In genomic region chr7:140208677-140209076, GRCm38 (mm10) we compare ENCODE assay signal across 21 mouse cellular contexts. TPM values are rescaled to one million over a fixed set of nuclear protein-coding genes. Genes with fewer than 3 reads are reported as not detected.
DNase-seq lines count a peak whose midpoint lies in the region; ATAC-seq lines count a peak whose summit lies in the region.
"Had no signal": no experiment of that assay in that cellular context is flagged by ENCODE, and none has a peak within 500 bp of the region (broad histone marks: within the 10 kb centered on the region; RNA-seq: fewer than 3 reads in every experiment).

No protein-coding gene starts in this region.

- ATAC-seq in midbrain, embryonic 11.5 days (ENCODE audit: low FRiP score), result no peak
- ATAC-seq in liver, embryonic 15.5 days (ENCODE audit: insufficient read depth), result no peak
- ATAC-seq: lung, postnatal 0 days had no signal

- H3K4me2 ChIP-seq in midbrain, embryonic 11.5 days, result no peak overlapping the region
- H3K4me2 ChIP-seq in liver, embryonic 15.5 days, result 0 out of 2 replicates have a peak overlapping the region, but pooled peaks have one; percentile 6
- H3K4me2 ChIP-seq: embryonic facial prominence, embryonic 12.5 days; hindbrain, embryonic 15.5 days; midbrain, embryonic 12.5 days; neural tube, embryonic 12.5 days had no signal

- H3K27ac ChIP-seq in midbrain, embryonic 11.5 days (ENCODE audit: low read depth, low read length), result no peak overlapping the region
- H3K27ac ChIP-seq in midbrain, embryonic 10.5 days (replicated peaks), result no peak overlapping the region
- H3K27ac ChIP-seq in liver, embryonic 15.5 days (replicated peaks), result peak overlapping the region; percentile 41; the same call in 1 of the 2 replicates
- H3K27ac ChIP-seq: embryonic facial prominence, embryonic 12.5 days; heart, adult 2 months; hindbrain, embryonic 15.5 days; midbrain, embryonic 12.5 days; neural tube, embryonic 12.5 days had no signal

- no peaks in the 10 kb centered on the region for H3K27me3 ChIP-seq in midbrain, embryonic 11.5 days (ENCODE audit: control insufficient read depth, insufficient read depth, low read length)
- no peaks in the 10 kb centered on the region for H3K27me3 ChIP-seq in midbrain, embryonic 10.5 days (ENCODE audit: low read depth, poor library complexity, severe bottlenecking)
- H3K27me3 ChIP-seq in liver, embryonic 15.5 days, result no peaks in the 10 kb centered on the region
- H3K27me3 ChIP-seq: embryonic facial prominence, embryonic 12.5 days; hindbrain, embryonic 15.5 days; midbrain, embryonic 12.5 days; neural tube, embryonic 12.5 days had no signal

- no peaks in the 10 kb centered on the region for H3K9me3 ChIP-seq in midbrain, embryonic 11.5 days (ENCODE audit: control insufficient read depth, low read length)
- no peaks in the 10 kb centered on the region for H3K9me3 ChIP-seq in midbrain, embryonic 10.5 days (replicated peaks)
- no peaks in the 10 kb centered on the region for H3K9me3 ChIP-seq in liver, embryonic 15.5 days (replicated peaks)
- H3K9me3 ChIP-seq: embryonic facial prominence, embryonic 12.5 days; hindbrain, embryonic 15.5 days; midbrain, embryonic 12.5 days; neural tube, embryonic 12.5 days had no signal

- WGBS in midbrain, embryonic 11.5 days, result 81% methylated on average over 3 of the region's 3 CpGs
- WGBS in midbrain, embryonic 10.5 days, result 84% methylated on average over 3 of the region's 3 CpGs
- WGBS in liver, embryonic 15.5 days (ENCODE audit: insufficient replicate concordance), result 38% methylated on average over 3 of the region's 3 CpGs

- H3K4me3 ChIP-seq in midbrain, embryonic 11.5 days (ENCODE audit: low read depth, low read length), result no peak overlapping the region
- H3K4me3 ChIP-seq in midbrain, embryonic 10.5 days, result no peak overlapping the region
- no peak overlapping the region for H3K4me3 ChIP-seq in liver, embryonic 15.5 days (replicated peaks)
- H3K4me3 ChIP-seq: embryonic facial prominence, embryonic 12.5 days; heart, adult 2 months; hindbrain, embryonic 15.5 days; midbrain, embryonic 12.5 days; neural tube, embryonic 12.5 days had no signal

- no peak overlapping the region for H3K9ac ChIP-seq in midbrain, embryonic 11.5 days (ENCODE audit: low read length)
- no peak overlapping the region for H3K9ac ChIP-seq in liver, embryonic 15.5 days
- H3K9ac ChIP-seq: embryonic facial prominence, embryonic 12.5 days; hindbrain, embryonic 15.5 days; midbrain, embryonic 12.5 days; neural tube, embryonic 12.5 days had no signal

- no peaks in the 10 kb centered on the region for H3K4me1 ChIP-seq in midbrain, embryonic 11.5 days (ENCODE audit: control insufficient read depth, insufficient read depth, low read length)
- no peaks in the 10 kb centered on the region for H3K4me1 ChIP-seq in midbrain, embryonic 10.5 days
- H3K4me1 ChIP-seq in liver, embryonic 15.5 days (replicated peaks), result peaks cover 21% of the 10 kb centered on the region
- H3K4me1 ChIP-seq: embryonic facial prominence, embryonic 12.5 days; hindbrain, embryonic 15.5 days; midbrain, embryonic 12.5 days; neural tube, embryonic 12.5 days had no signal

- H3K36me3 ChIP-seq in midbrain, embryonic 11.5 days (ENCODE audit: control insufficient read depth, insufficient read depth, low read length), result no peaks in the 10 kb centered on the region
- no peaks in the 10 kb centered on the region for H3K36me3 ChIP-seq in midbrain, embryonic 10.5 days
- H3K36me3 ChIP-seq in liver, embryonic 15.5 days (replicated peaks), result no peaks in the 10 kb centered on the region
- H3K36me3 ChIP-seq: embryonic facial prominence, embryonic 12.5 days; hindbrain, embryonic 15.5 days; midbrain, embryonic 12.5 days; neural tube, embryonic 12.5 days had no signal

- peak; percentile 5 to 14 for DNase-seq in cerebellum, postnatal 14 days
- DNase-seq in cerebellum, adult 18-20 months, result no peak
- peak; percentile 21 for DNase-seq in midbrain, embryonic 11.5 days (ENCODE audit: low spot score, missing footprints)
- DNase-seq in midbrain, embryonic 10.5 days (ENCODE audit: low spot score), result no peak
- peak; percentile 73 for DNase-seq in thymus, postnatal 4 days
- DNase-seq in right cerebral cortex, postnatal 4 days, result no peak
- no peak for DNase-seq in lung, adult 18-20 months
- DNase-seq: B cell, adult 2 months; cerebellum, adult 8-10 months; heart, adult 2 months; heart, postnatal 10 days had no signal

RNA-seq across cellular contexts. Expression of gene Olfr524, which starts 2.9 kb away (rescaled TPM):
- not detected in 2 replicates for polyA plus RNA-seq in midbrain, embryonic 11.5 days (2014; fragmentation: Nextera tagmentation; extraction: Ambion mirVana)
- polyA plus RNA-seq in midbrain, embryonic 10.5 days (2016; fragmentation: Nextera tagmentation; extraction: Ambion mirVana), result not detected in 2 replicates
- not detected in 2 replicates for polyA plus RNA-seq in liver, embryonic 15.5 days (2015; fragmentation: Nextera tagmentation; extraction: Ambion mirVana)
- polyA plus RNA-seq: embryonic facial prominence, embryonic 12.5 days; forebrain, embryonic 11.5 days; heart, adult 2 months; hindbrain, embryonic 15.5 days; limb, embryonic 11.5 days; lung, postnatal 0 days; midbrain, embryonic 12.5 days; neural tube, embryonic 12.5 days; stomach, embryonic 14.5 days; urinary bladder, adult 2 months had no signal

RNA-seq across cellular contexts. Expression of gene Cd163l1, which starts 9.4 kb away (rescaled TPM):
- not detected in 2 replicates for polyA plus RNA-seq in midbrain, embryonic 11.5 days (2014; fragmentation: Nextera tagmentation; extraction: Ambion mirVana)
- not detected in 2 replicates for polyA plus RNA-seq in midbrain, embryonic 10.5 days (2016; fragmentation: Nextera tagmentation; extraction: Ambion mirVana)
- polyA plus RNA-seq in liver, embryonic 15.5 days (2015; fragmentation: Nextera tagmentation; extraction: Ambion mirVana), result 0.05 TPM in 1 of 2 replicates, not detected in the other
- polyA plus RNA-seq: embryonic facial prominence, embryonic 12.5 days; limb, embryonic 11.5 days; midbrain, embryonic 12.5 days; neural tube, embryonic 12.5 days had no signal

RNA-seq across cellular contexts. Expression of gene Olfr523, which starts 35.7 kb away (rescaled TPM):
- polyA plus RNA-seq in midbrain, embryonic 11.5 days (2014; fragmentation: Nextera tagmentation; extraction: Ambion mirVana), result not detected in 2 replicates
- not detected in 2 replicates for polyA plus RNA-seq in midbrain, embryonic 10.5 days (2016; fragmentation: Nextera tagmentation; extraction: Ambion mirVana)
- polyA plus RNA-seq in liver, embryonic 15.5 days (2015; fragmentation: Nextera tagmentation; extraction: Ambion mirVana), result not detected in 2 replicates
- polyA plus RNA-seq: embryonic facial prominence, embryonic 12.5 days; forebrain, embryonic 11.5 days; heart, adult 2 months; hindbrain, embryonic 15.5 days; limb, embryonic 11.5 days; lung, postnatal 0 days; midbrain, embryonic 12.5 days; neural tube, embryonic 12.5 days; stomach, embryonic 14.5 days; urinary bladder, adult 2 months had no signal

RNA-seq across cellular contexts. Expression of gene 5830411N06Rik, which starts 38.4 kb away (rescaled TPM):
- polyA plus RNA-seq in midbrain, embryonic 11.5 days (2014; fragmentation: Nextera tagmentation; extraction: Ambion mirVana), result not detected in 2 replicates
- polyA plus RNA-seq in midbrain, embryonic 10.5 days (2016; fragmentation: Nextera tagmentation; extraction: Ambion mirVana), result not detected in 2 replicates
- not detected in 2 replicates for polyA plus RNA-seq in liver, embryonic 15.5 days (2015; fragmentation: Nextera tagmentation; extraction: Ambion mirVana)
- polyA plus RNA-seq: embryonic facial prominence, embryonic 12.5 days; forebrain, embryonic 11.5 days; hindbrain, embryonic 15.5 days; limb, embryonic 11.5 days; lung, postnatal 0 days; midbrain, embryonic 12.5 days; neural tube, embryonic 12.5 days; stomach, embryonic 14.5 days had no signal

RNA-seq across cellular contexts. Expression of gene Olfr522, which starts 44.1 kb away (rescaled TPM):
- polyA plus RNA-seq in midbrain, embryonic 11.5 days (2014; fragmentation: Nextera tagmentation; extraction: Ambion mirVana), result not detected in 2 replicates
- not detected in 2 replicates for polyA plus RNA-seq in midbrain, embryonic 10.5 days (2016; fragmentation: Nextera tagmentation; extraction: Ambion mirVana)
- not detected in 2 replicates for polyA plus RNA-seq in liver, embryonic 15.5 days (2015; fragmentation: Nextera tagmentation; extraction: Ambion mirVana)
- polyA plus RNA-seq: embryonic facial prominence, embryonic 12.5 days; forebrain, embryonic 11.5 days; heart, adult 2 months; hindbrain, embryonic 15.5 days; limb, embryonic 11.5 days; lung, postnatal 0 days; midbrain, embryonic 12.5 days; neural tube, embryonic 12.5 days; stomach, embryonic 14.5 days; urinary bladder, adult 2 months had no signal

Comparison
In these comparisons a context has a peak if more than half of its experiments do, and no peak if none do; other contexts are left out.
1. DNase-seq: peak in cerebellum, postnatal 14 days (2 of 2), midbrain, embryonic 11.5 days (single experiment) and thymus, postnatal 4 days (single experiment); none in cerebellum, adult 18-20 months (0 of 2), midbrain, embryonic 10.5 days (single experiment), right cerebral cortex, postnatal 4 days (single experiment) and lung, adult 18-20 months (0 of 2).